Mouse (Mus musculus) T-helper 1 cell (primary cell): Measurements from ENCODE around the gene Strap.

Source experiments
- in situ Hi-C: fragments of 300-600 bp; cut with MboI, MseI; formaldehyde crosslinking; loops from one replicate; pipeline ENCODE4 v1.15.1; 2025; ENCODE audit warnings: high pct_unique_total_duplicates

The Strap gene

DNA sequence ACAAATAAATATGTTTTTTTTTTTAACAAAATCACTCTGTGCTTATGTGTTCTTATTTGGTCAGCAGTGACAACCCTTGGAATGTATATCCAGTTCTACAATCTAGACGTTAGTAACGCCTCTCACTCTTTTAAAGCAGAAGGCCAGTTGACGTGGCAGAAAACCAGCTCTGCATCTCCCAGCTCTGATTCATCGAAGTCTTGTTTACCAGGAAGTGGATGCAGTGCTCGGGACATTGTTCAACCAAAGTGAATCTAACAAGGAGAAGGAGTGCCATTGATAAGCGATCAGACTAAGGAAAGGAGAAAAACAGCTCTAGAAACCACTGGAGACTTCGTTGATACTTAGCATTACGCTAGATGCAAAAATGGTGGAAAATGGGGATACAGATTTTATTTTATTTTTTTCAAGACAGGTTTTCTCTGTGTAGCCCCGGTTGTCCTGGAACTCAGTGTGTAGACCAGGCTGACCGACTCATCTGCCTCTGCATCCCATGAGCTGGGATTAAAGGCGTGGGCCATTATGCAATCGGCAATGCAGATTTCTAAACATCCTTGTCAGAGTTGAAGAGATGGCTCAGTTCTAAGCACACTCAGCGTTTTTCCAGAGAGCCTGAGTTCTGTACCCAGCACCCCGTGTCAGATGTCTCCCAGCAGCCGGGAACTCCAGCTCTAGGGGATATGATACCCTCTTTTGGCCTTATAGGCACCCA is 12.5 kb upstream of the Strap start:
- in situ Hi-C loops = loop anchor here (25.0 kb wide), 1 partner anchor 510 kb away; no protein-coding TSS in a partner anchor

DNA sequence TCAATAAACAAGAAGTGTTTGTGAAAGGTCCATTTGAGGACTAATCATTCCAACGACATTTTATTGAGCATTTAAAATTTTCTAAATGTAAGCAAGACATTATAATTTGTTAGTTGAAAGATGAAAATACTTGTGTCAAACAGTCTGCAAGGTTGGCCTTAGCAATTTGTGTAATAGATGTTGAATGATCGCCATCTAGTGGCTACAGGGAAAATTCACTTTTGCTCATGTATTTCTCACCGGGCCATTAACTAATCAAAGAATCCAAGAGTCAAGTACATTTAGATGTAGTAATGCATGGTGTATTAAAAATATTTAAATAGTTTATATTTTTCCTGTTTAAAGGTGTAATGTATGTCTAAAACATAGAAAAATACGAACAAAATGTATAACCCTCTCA is 11.0 kb upstream of the Strap start:
- in situ Hi-C loops = loop anchor here (25.0 kb wide), 1 partner anchor 512 kb away; no protein-coding TSS in a partner anchor

DNA sequence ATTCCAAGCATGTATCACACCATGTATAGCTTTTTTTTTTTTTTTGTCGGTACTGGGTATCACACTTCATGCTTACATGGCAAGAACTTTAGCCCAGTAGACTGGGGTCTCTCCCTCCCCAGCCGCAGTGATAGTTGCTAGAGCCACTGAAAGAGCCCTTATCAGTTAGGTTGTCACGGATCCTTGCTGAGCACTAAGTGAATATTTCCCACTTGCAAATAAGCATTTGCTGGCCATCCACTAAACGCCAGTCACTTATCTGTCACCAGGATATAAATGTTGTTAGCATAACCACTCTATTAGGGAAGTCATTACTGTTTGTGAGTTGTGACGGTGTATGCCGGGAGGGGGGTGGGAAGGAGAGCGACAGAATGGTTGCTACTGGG is 425 bp upstream of the Strap start:
- in situ Hi-C loops = loop anchor here (25.0 kb wide), 1 partner anchor 797 kb away; the partner anchor contains the start of gene Arhgdib

DNA sequence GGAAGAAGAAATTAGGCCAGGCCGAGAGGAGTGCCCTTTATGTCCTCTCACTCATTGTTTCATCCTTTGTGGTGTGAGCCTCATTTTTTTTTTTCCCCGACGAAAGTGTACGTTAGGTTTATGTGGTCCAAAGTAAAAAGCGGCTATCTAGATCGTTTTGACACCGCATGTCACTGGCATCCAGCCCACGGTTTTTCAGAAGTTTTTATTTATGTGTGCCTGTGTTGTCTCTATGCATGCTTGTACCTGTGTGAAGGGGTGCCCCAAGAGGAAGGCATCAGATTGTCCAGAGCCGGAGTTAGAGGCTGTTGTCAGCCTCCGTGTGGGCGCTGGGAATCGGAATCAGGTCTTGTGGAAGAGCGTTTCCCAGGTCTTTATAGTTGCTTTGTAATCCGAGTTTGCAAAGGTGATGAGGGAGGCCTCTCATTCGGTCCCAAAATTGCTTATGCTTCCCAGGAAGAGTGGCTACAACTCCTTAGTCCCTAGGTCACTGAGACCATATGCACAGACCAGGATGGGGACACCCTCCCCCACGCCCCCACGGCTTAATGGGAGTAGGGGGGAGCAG is 877 bp downstream of the Strap start:
- in situ Hi-C loops = loop anchor here (25.0 kb wide), 1 partner anchor 798 kb away; the partner anchor contains the start of gene Arhgdib

DNA sequence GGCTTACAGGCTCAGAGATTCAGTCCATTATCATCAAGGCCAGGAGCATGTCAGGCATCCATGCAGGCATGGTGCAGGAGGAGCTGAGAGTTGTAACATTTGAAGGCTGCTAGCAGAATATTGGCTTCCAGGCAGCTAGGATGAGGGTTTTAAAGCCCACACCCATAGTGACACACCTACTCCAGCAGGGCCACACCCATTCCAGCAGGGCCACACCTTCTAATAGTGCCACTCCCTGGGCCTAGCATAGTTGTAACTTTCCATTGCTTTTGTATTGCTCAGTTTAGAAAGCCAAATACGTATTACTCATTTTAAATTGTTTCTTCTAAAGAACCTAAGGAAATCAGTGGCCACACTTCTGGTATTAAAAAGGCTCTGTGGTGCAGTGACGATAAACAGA is 6.1 kb downstream of the Strap start:
- in situ Hi-C loops = loop anchor here (25.0 kb wide), 1 partner anchor 804 kb away; the partner anchor contains the start of gene Arhgdib

DNA sequence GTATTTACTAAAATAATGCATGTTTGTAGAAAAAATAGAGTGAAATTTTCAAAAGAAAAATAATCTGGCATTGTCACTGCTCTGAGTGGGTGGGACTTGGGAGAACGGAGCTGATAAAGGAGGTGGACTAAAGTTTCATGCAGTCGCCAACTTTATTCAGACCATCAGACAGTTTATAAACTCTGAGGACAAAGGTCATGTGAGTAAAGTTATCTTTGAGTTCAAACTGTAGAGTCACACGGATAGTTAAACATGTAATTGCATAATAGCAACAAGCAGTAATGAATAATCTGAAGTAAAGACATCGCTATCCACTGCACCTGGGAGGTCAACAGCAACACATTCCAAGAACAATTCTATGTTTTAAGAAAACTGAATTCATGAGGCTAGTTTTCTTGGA is 9.8 kb downstream of the Strap start:
- in situ Hi-C loops = loop anchor here (5.0 to 25.0 kb wide), 2 partner anchors 807 to 932 kb away; partner anchors contain the start of gene Arhgdib

DNA sequence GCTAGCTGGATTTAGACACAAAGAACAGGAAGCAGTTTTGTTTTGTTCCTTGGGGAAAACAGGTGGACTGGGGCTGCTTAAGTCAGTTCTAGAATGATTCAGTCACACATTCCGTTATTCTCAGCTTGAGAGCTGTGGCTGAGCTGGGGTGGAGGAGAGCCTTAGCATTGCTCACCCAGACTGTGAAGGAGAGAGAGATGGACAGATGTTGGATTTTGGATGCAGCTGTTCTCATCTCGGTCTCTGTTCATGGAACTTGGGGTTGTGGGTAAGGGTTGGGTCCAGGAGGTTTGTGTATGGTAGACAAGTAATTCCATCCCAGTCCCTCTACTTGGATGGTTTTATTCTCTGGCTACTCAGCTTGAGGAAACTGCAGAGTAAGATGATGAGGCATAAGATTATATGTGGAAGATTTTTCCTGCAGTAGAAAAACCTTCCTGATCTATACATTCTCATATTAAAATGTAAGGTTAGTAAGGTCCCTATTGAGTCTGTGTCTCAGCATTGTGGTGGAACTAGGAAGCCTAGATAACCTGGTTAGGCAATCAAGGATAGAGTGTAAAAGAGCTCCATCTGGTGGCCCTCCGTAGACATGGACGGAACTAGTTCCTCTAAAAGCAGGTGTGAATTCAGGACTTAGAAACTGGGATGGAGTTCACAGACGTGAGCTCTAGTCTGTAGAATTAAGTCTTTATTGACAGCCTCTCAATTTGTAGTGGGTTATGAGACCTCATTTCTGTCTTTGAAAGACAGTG is 12.5 kb downstream of the Strap start:
- in situ Hi-C loops = loop anchor here (5.0 to 25.0 kb wide), 2 partner anchors 810 to 935 kb away; partner anchors contain the start of gene Arhgdib

DNA sequence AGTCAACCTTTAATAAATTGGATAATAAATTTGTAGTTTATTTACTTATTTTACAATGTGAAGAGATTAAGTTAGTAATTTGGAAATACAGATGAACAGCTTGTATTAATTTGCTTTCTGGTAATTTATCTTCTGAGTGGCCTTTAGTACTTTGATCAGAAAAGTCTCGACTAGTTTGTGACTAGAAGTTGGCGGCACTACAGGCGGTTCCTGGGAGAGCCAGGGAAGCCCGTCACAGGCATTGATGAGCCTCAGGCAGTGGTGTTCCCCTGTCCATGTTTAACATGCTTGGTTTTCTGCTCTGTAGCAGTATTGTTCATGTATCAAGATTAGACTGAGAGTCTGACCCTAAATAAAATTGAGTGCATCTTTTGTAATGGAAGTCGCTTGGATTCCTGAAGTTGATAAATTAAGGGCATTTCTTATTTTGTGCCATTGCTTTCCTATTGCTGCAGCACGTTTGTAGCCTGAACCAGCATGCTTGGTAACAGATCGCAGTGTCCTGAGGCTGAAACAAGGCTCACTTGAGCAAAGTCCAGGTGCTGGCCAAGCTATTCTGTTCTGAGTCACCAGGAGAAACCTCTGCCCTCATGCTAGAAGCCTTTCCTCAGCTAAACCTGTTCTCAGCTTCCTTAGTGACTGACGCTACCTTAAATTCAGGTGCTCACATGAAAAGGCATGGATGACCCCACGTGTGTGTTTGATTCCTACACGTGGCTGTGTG is 16.8 kb downstream of the Strap start:
- in situ Hi-C loops = no loop called here

DNA sequence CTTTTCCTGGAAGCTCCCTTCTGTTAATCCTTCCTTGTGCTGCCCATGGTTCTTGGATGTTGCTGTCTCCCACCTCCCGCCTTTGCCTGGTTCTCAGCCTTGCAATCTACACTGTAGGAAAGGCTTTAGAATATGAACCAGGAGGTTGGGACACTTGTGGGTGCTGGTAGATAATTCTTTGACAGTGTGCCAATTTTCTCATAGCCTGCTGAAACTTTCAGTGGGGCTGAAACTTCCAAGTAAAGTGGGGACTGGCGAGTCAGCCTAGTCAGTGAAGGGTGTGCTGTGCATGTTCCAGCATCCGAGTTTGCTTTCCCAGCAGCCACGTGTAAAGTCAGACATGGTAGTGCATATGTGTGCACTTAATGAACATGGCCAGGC is 17.4 kb downstream of the Strap start:
- in situ Hi-C loops = no loop called here

DNA sequence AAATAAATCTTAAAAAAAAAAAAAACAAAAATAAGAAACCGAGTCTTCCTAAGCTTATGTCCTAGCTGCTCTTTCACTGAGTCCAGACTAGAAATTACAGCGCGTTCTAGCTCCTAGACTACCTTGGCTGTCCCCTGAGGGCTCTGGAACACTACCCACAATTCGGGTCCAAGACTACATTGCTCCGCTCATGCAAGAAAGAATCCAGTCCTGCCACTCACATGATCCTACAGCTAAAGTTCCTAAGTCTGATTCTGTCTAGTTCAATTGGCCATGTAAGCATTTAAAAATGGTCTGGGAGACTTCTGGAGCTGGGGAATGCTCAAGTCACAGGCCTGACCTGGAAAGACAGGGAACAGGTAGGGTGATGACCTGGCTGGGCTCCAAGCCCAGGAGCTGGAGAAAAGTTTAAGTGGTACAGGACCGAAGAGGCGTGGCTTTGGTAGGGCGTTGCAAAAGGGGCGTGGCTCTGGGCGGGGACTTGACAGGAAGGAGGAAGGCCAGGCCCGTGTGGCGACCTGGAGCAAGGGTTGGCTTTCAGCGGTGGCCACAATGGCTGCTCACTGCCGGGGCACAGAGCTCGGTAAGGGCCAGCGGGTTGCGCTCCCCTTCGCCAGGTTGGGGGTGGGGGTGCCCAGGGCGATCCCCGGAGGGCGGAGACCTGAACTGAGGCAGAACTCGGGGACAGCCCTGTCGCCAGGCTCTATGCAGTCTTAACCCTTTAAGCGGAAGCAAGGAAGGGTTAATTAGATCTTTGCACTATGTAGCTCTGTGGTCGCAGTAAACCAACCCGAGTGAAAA is 19.4 kb downstream of the Strap start, which contains the start of gene Dera:
Dera (plus strand) TSS at position 491 of the 801 bp plus-strand sequence.
- in situ Hi-C loops = no loop called here

DNA sequence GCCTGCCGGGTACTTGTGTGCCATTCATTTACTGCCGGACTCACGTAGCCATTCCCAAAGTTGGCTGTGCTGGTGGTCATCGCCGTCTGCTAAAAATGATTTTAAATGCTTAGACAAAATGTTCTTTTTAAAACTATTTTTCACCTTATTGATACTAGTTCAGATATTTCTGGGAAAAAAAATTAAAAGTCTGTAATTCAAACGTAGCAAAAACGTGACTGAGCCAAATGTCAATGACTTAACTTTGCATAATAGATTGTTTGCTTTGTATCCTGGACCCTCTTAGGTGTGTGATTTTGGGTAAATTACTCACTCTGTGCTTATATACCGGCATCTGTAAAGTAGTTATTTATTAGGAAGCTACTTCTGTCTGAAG is 20.0 kb downstream of the Strap start:
- in situ Hi-C loops = no loop called here

DNA sequence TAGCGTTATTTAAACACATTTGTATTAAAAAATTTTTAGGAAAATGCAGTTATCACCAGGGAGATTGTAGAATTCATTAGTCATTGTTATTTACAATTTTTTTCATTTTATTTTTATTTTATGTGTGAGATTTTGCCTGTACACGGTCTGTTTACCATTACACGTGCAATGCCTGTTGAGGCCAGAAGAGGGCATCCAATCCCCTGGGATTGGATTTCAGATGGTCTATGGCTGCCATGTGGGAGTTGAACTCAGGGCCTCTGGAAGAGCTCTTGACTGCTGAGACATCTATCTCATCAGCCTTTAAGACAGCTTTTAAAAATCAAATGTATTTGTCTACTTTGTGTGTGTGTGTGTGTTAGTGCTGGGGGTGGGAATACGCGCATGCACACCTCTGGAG is 21.4 kb downstream of the Strap start:
- in situ Hi-C loops = no loop called here

DNA sequence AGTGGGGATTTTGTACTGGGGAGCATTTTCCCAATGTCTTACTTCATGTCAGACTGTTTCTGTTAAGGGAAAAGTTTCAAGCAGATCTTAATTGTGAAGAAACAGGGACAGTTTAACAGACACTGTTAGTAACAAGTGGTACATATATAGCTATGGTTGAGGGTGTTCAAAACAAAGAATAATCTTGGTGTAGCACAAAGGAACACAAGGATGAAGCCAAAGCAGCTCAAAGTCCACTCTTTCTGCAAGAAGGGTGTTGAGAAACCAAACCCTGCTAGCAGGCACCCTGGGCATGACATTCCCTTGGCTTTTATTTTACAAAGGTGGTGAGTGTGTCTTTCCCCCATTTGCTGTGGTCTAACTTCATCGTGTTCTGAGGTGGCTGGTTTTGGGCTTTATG is 23.0 kb downstream of the Strap start:
- in situ Hi-C loops = no loop called here

DNA sequence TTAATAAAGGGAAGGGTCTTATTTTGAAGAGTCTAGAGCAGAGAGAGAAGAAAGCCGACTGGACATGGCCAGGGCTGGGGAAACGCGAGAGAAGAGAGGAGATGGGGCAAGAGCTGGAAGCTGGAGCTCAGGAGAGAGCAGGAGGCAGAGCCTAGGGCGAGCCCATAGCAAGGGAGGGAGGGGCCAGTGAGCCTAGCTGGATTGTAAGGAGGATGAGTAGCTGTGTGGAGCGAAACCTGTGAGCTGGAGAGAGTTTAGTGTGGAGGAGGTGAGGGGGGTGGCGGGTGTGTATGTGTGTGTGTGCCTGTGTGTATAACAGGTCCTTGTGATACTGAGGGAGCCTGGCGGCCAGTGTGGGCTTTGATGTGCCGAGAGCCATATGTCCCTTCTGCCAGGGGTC is 24.8 kb downstream of the Strap start:
- in situ Hi-C loops = no loop called here

DNA sequence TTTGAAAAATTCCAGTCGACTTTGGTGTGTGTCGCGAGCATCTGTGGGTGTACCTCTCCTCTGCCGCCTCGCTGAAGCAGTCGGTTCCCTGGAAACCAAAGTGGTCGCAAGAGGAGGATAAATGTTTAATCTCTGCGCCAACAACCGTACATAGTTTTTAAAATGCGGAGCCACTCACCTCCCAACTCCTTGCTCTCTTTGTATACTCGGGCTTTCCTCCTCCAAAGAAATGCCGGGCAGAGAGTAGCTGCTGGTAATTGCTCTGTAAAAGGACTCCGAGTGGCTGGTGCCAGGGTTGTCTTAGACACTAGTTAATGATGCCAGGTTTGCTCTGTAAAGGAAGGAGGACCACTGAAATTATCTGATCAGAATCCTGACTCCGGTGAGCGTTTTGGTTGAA is 26.1 kb downstream of the Strap start:
- in situ Hi-C loops = no loop called here

DNA sequence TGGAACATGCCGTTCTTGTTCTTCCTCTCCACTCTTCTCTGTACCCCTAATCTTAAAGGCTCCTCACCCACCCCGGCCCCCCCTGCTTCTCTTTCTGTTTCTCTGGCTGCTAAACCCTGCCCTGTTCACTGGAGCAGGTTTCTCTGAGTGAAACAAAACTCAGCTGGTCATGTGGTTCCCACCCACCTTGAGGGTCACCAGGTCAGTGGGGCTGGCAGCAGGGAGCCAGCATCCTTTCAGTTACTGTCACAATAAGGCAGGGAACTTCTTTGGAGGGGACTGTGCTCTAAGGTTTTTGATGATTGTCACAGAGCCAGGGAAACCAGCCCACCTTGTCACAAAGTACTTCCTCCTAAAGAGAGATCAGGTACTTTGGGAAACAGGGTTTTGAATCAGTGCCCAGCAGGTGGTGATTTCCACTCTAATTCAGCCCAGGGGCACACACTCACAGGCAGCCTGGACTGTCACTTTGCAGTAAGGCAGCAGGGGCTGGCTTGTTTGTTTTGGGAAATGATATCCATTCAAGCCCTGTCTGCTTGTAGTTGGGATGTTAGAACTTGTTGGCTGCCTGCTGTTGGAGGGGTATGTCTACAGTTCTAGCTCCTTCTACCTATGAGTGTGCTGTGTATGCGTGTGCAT is 29.8 kb downstream of the Strap start:
- in situ Hi-C loops = no loop called here

DNA sequence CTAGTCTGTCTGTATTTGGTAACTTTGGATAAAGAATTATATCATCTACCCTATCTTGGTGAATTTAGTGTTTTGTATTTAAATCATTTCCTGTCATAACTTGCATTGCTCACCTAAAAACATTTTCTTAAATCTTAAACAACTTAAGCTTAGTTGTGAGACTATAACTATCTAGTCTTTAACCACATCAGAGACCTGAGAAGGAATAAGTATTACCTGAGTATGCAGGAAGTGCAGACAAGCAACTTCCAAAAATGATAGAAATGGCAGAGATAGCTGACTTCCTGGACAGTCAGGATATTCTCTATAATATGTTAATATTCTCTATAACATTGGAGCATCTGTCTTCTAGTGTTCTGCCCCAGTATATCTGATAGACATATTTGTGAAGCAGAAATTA is 31.3 kb downstream of the Strap start:
- in situ Hi-C loops = no loop called here

DNA sequence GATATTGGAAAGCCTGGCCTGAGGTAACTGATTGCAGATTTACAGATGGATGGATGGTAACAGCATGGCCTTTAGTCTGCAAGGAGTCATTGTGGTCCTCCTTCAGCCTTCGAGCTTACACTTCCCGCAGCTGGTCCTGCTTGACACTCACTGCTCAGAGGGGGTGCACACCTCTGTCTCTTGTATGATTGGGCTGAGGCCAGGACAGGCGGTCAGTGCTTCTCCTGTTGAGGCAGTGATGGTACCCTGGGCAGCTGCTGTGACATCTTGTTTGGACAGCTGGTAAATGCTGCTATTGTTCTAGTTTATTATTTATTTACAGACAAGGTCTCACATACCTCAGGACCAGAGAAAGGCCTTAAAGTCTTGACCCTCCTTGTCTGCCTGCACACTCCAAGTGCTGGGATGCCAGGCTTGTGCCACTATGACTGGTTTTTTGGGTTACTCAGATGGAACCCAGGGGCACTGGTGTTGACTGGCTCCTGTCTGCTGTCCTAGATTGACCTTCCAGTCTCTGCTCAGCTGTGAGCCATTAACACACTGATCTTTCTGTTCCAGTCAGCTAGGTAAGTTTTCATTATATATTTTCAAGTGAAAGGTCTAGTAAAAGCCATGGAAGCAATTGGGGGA is 36.9 kb downstream of the Strap start:
- in situ Hi-C loops = no loop called here

DNA sequence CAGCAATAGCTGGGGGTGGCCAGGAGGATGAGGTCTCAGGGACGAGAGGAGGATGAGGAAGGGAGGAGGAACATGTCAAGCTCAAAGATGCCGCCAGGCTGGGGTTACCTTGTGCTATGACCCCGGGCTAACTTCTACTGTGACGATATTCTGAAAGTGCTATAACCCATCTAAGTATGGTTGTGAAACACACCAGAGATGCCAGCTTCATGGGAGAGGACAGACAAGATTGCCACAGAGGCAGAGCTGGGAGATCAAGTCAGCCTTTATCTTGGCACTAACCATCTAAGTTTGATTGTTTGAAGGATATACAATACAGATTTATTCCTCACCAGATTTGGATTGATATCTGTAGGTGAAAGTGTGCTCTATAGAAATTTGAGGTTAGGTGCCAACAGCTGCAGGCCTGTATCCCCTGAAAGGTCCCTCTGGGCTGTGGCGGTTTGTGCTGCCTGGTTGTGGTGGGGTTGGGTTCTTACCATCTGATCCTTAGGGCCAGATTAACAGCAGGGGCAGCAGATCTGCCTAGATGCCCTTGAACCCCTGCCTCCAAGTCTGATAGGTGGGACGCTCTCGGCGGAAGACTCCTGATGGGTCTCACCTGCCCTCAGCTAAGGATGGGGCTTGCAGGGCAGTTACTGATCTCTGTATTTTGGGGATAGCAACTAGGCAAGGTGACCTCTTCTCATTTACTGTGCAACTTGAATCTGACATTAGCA is 38.2 kb downstream of the Strap start:
- in situ Hi-C loops = no loop called here
